ENCODE assay signal across 22 mouse cellular contexts in the genomic region with DNA sequence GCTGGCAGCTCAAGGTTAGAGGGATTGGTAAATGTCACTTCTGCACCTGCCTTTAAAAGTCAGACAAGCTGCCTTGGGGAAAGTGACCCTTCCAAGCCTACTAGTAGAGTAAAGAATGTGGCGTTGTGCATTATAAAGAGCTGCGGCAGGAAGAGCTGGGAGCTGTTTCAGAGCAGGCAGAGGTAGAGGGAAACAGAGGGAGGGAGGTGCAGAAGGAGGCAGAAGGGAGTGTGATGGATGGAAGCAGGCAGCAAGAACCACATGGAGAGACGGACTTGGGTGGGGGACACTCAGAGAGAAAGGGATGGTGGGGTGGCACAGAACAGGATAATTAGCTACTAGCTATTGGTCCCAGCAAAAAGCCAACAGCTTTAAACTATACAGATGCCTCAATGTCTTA. TPM values are rescaled to one million over a fixed set of nuclear protein-coding genes. Genes with fewer than 3 reads are reported as not detected.
DNase-seq lines count a peak whose midpoint lies in the region; ATAC-seq and TF ChIP-seq lines count a peak whose summit lies in the region.
"Had no signal": no experiment of that assay in that cellular context is flagged by ENCODE, and none has a peak within 500 bp of the region (broad histone marks: within the 10 kb centered on the region; RNA-seq: fewer than 3 reads in every experiment).

No protein-coding gene starts in this region.

- 50% methylated on average over 3 of the region's 3 CpGs for WGBS in kidney, adult 2 months
- WGBS in kidney, embryonic 15.5 days, result 38% methylated on average over 3 of the region's 3 CpGs

- H3K9ac ChIP-seq in kidney, embryonic 15.5 days, result no peak overlapping the region
- no peak overlapping the region for H3K9ac ChIP-seq in ES-Bruce4 (ENCODE audit: low read depth, poor library complexity, severe bottlenecking)

- H3K4me1 ChIP-seq in kidney, adult 2 months (ENCODE audit: control insufficient read depth, insufficient read depth, low read length), result no peaks in the 10 kb centered on the region
- no peaks in the 10 kb centered on the region for H3K4me1 ChIP-seq in kidney, embryonic 15.5 days
- H3K4me1 ChIP-seq in ES-Bruce4 (ENCODE audit: control insufficient read depth, insufficient read depth, low read length), result peaks cover 2% of the 10 kb centered on the region

- no peak for TF ChIP-seq POLR2A in kidney, adult 2 months (IDR thresholded peaks at IDR 0.05; ENCODE audit: low read depth, low read length)
- TF ChIP-seq POLR2A in ES-Bruce4 (IDR thresholded peaks at IDR 0.05; ENCODE audit: insufficient read depth, low read length), result no peak

- no peak overlapping the region for H3K4me2 ChIP-seq in kidney, embryonic 15.5 days

- no peak overlapping the region for H3K27ac ChIP-seq in kidney, adult 2 months (ENCODE audit: insufficient read depth, low read depth, low read length)
- no peak overlapping the region for H3K27ac ChIP-seq in kidney, embryonic 15.5 days
- H3K27ac ChIP-seq in ES-Bruce4 (ENCODE audit: insufficient read depth, low read length), result no peak overlapping the region

- ATAC-seq in kidney, embryonic 15.5 days (replicated peaks; ENCODE audit: low FRiP score), result no peak
- ATAC-seq: activated CD4-positive, CD25-positive, alpha-beta regulatory T cell, adult 4 months; CD4-positive, CD25-positive, alpha-beta regulatory T cell, adult 4 months; Patski had no signal

- DNase-seq in heart, adult 11 months, result peak; percentile 71
- no peak for DNase-seq in heart, adult 9 months (ENCODE audit: low spot score in 2 of 2)
- DNase-seq in kidney, adult 2 months, result peak; percentile 13
- no peak for DNase-seq in layer of hippocampus, adult 11-12 months (ENCODE audit: low spot score)
- DNase-seq: adrenal gland, adult 2 months; adrenal gland, adult 8-10 months; adrenal gland, postnatal 10 days; adrenal gland, postnatal 14 days; adrenal gland, postnatal 25 days; adrenal gland, postnatal 36 days; B cell, adult 2 months; cerebellum, adult 11 months; cerebellum, adult 11-12 months; cerebellum, adult 18-20 months; cerebellum, adult 2 months had no signal

- no peaks in the 10 kb centered on the region for H3K9me3 ChIP-seq in kidney, embryonic 15.5 days (replicated peaks)
- no peaks in the 10 kb centered on the region for H3K9me3 ChIP-seq in ES-Bruce4 (replicated peaks; ENCODE audit: control insufficient read depth, insufficient read depth, low read length, poor library complexity, severe bottlenecking)
- H3K9me3 ChIP-seq: G1E had no signal

- no peaks in the 10 kb centered on the region for H3K27me3 ChIP-seq in kidney, adult 2 months (replicated peaks; ENCODE audit: control insufficient read depth, insufficient read depth, low read length)
- H3K27me3 ChIP-seq in kidney, embryonic 15.5 days, result no peaks in the 10 kb centered on the region
- H3K27me3 ChIP-seq in ES-Bruce4 (ENCODE audit: control insufficient read depth, insufficient read depth, low read length, poor library complexity, severe bottlenecking), result no peaks in the 10 kb centered on the region

- peak; percentile 72; the same call in 1 of the 2 replicates for TF ChIP-seq EP300 in ES-Bruce4 (IDR thresholded peaks at IDR 0.05; ENCODE audit: insufficient read depth, low read depth, low read length)

- H3K36me3 ChIP-seq in kidney, adult 2 months (ENCODE audit: control insufficient read depth, insufficient read depth, low read length), result no peaks in the 10 kb centered on the region
- H3K36me3 ChIP-seq in kidney, embryonic 15.5 days, result no peaks in the 10 kb centered on the region
- no peaks in the 10 kb centered on the region for H3K36me3 ChIP-seq in ES-Bruce4 (ENCODE audit: control insufficient read depth, insufficient read depth, low read length, poor library complexity, severe bottlenecking)
- H3K36me3 ChIP-seq: G1E had no signal

- no peak overlapping the region for H3K4me3 ChIP-seq in kidney, adult 2 months (ENCODE audit: insufficient read depth, low read depth, low read length)
- no peak overlapping the region for H3K4me3 ChIP-seq in kidney, embryonic 15.5 days (replicated peaks)
- no peak overlapping the region for H3K4me3 ChIP-seq in ES-Bruce4 (ENCODE audit: low read depth, low read length)

- TF ChIP-seq CTCF in kidney, adult 2 months (conservative IDR thresholded peaks at IDR 0.05; ENCODE audit: insufficient read depth, insufficient read length, low read depth, low read length), result no peak
- no peak for TF ChIP-seq CTCF in ES-Bruce4 (IDR thresholded peaks at IDR 0.05; ENCODE audit: low read depth, low read length)

RNA-seq across cellular contexts. Expression of a gene that starts 21.7 kb away (rescaled TPM):
- polyA plus RNA-seq in kidney, adult 2 months (2012; rRNA removed), result 1.3 and 1.8 TPM in 2 replicates
- polyA plus RNA-seq in kidney, embryonic 15.5 days (2015; fragmentation: Nextera tagmentation; extraction: Ambion mirVana), result 3.0 and 3.4 TPM in 2 replicates
- 5.2 and 5.3 TPM in 2 replicates for polyA plus RNA-seq in ES-Bruce4 (2011; ENCODE audit: insufficient read depth, insufficient read length, low read depth, missing spikeins)
- polyA plus RNA-seq: activated CD4-positive, CD25-positive, alpha-beta regulatory T cell, adult 4 months; C2C12; CD4-positive, CD25-positive, alpha-beta regulatory T cell, adult 4 months; G1E had no signal

RNA-seq across cellular contexts. Expression of a gene that starts 51.6 kb away (rescaled TPM):
- polyA plus RNA-seq in kidney, adult 2 months (2012; rRNA removed), result 91.2 and 91.5 TPM in 2 replicates
- 38.4 and 47.3 TPM in 2 replicates for polyA plus RNA-seq in kidney, embryonic 15.5 days (2015; fragmentation: Nextera tagmentation; extraction: Ambion mirVana)
- polyA plus RNA-seq in ES-Bruce4 (2011; ENCODE audit: insufficient read depth, insufficient read length, low read depth, missing spikeins), result 3.9 and 4.9 TPM in 2 replicates
- polyA plus RNA-seq: activated CD4-positive, CD25-positive, alpha-beta regulatory T cell, adult 4 months; CD4-positive, CD25-positive, alpha-beta regulatory T cell, adult 4 months; G1E had no signal

Comparison
In these comparisons a context has a peak if more than half of its experiments do, and no peak if none do; other contexts are left out.
1. DNase-seq: peak in heart, adult 11 months (single experiment) and kidney, adult 2 months (single experiment); none in heart, adult 9 months (0 of 2) and layer of hippocampus, adult 11-12 months (single experiment).